Mouse (Mus musculus) erythroblast, embryonic 14.5 days (primary cell): ENCODE measurements around the gene Foxo3.

ENCODE experiments used
- GATA1 ChIP-seq: IDR thresholded peaks from 2 replicates; pipeline ENCODE4 v1.6.1; 2012; ENCODE audit warnings: low read length, inconsistent platforms, mixed read lengths
- TAL1 ChIP-seq: IDR thresholded peaks from 3 replicates; pipeline ENCODE4 v1.6.1; 2012; ENCODE audit warnings: low read length, inconsistent platforms, mixed read lengths

DNA sequence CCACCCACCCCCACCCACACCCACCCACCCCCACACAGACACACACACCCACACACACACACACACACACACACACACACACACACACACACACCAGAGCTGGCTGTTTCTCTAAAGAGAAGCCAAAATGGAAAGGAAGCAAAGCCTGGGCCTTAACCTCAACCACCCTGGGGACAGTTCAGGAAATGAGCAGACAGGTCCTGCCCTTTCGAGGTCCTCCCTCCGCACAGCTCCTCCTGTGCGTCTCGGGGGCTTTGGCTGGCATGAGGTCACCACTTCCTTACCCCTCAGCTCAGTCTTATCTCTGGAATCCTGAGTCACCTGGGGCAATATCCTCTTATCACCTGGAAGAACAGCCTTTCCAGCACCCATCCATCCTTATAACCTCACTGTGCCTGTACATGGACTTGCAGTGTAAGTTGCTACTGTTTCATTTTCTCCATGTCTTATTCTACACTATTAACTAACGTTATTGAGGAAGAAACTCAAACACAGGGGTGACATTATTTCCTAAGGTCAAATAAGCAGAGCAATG is 56.1 kb downstream of the Foxo3 start:
- TF ChIP-seq GATA1 (no peak), TAL1 (no peak)
